Mouse (Mus musculus) central nervous system, embryonic 14 days (tissue): ENCODE measurements around the gene Gga3. TPM values are rescaled to one million over a fixed set of nuclear protein-coding genes. Genes with fewer than 3 reads are reported as not detected.

Source experiments
- polyA plus RNA-seq: library from polyadenylated mRNA; depleted of rRNA; stranded (reverse); fragments of >200 nt; gene quantifications from 2 replicates; pipeline ENCODE4 v1.2.3, GENCODE M21; 2012; rRNA removed

Gga3 gene
- polyA plus RNA-seq = 48.1 and 53.0 TPM in 2 replicates

DNA sequence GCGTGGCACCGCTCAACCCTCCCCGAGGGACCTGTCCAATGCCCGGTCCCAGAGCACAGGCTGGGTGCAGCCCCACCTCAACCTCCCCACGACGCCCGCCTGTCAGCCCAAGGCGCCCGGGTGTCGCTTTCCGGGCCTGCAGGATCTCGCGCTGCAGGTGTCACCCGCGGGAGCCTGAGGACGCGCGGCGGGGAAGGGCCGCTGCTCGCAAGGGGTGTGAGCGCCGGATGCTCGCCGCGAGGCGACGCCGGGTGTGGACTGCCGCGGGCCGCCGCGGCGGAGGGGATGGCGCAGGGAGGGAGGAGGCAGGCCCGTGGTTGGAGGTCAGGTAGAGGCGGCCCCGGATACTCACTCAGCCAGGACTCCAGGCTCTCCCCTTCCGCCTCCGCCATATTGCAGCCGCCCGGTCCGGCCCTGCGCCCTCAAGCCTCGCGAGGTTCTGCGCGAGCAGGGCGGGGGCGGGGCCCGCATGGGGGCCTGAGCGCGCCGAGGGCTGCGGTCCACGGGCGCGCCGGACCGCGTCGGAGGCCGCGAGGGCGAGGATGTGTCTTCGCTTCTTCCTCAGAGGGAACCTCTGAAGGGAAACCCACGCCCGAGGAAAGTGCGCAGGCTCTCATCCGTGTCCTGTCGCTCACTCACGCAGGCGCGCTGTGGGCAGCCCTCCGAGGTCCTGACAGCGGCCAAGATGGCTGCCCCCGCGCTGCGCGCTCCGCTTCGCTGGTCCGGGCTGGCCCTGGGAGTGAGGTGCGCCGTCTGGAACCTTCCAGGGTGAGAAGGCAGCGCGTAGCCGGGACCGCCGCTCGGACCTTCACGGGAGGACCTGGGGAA, at the start of gene Gga3, which contains the start of gene Mrps7:
Gene Gga3 (minus strand): TSS at position 576 of the 828 bp plus-strand sequence.
Gene Mrps7 (plus strand): TSS at position 450 of the 828 bp plus-strand sequence.

DNA sequence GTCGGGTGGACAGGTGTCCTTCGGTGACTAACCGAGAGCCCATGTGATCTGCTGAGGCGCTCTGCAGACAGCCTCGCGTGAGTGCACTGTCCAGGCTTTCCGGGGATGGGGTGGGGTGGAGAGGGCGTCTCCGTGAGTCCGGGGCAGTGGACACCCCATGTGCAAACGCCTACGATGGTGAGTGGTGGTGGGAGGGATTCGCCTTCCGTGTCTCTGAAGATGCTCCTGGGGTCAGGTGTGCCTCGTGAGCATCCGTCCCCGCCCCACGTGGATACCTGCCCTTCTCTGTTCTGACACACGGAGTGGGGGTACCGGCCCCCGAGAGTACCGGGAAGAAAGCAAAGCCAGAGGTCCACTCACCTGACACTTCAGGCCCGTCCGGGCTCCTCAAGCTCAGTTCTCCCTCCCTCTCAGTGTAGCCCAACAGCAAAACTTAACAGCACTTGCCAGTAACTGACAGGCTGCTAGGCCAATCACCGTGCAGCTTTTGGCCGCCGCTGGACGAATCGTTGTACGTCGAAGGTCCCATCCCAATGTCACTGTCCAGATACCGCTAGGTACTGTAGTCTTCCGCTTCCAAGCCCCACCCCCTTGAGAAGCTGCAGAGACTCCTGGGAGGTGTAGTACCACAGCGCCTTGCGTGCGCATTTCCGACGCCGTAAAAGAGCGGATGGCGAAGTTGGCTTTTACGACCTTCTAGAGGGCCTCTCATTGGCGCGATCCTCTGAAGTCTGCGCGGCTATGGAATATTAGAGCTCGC, 24.0 kb upstream of the Gga3 start, which contains the start of gene Slc25a19:
Gene Slc25a19 (minus strand): TSS at position 591 of the 760 bp plus-strand sequence.

DNA sequence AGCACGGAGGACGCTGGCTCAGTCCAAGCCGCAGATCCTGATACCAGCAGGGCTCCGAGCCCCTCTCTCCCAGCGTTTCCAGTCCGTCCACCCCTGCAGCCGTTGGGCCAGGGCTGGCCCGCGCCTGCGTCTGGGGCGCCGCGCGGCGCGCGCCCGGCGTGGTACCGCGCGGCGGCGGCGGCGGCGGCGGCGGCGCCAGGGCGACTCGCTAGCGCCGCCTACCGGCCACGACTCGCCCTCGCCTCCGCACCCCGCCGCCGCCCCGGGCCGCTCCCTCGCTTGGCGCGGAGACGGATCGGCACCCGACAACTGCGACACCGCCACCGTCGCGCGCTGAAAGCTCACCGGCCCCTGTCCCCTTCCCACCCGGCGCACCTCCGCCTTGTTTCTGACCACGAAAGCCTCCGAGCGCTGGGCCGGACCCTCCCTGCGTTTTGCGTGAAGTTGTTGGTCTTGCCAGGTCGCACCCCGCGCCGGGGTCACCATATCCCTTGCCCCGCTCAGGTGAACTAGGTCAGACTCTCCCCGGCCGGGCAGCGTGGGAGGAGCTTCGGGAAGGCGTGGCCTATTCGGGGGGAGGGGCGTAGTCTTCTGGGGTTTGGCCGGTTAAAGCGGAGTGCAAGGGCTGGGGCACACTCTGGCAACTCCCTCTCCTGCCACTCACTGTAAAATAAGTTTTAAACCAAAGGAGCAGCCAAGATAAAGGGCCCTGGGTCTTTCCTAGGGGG, 8.7 kb upstream of the Gga3 start, which contains the start of gene Mif4gd:
Gene Mif4gd (minus strand): TSS at position 560 of the 728 bp plus-strand sequence.

DNA sequence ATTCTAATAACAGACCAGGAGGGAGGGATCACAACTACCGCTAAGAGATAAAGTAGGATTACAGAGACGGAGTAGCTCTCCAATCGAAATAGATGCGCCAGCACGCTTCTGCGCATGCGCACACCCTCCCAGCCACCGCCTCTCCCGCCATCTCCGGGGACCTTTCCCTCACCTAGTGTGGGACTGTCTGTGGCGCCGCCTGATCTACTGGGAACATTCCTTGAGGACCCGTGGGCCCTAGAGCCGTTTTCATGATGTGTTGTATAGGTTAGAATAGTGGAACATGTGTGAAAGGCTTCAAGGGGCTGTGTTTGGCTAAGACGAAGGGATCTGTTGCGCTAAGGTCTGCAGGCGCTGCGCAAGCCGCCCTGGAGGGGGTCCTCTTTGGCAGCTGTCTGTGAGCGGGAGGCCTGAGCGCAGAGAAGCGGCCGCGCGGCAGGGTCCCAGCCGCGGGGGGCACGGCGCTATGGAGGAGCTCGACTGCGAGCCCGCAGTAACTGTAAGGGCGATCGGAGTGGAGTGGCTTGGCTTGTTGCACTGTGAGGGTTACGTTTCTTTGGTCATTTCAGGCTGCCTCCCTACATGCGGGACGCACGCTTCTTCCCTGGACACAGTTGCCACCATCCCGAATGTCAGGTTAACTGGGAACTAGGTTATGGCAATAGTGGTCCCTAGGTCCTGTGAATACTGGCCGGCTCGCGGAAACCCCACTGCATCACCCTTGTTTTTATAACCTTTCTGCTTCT, 39.6 kb downstream of the Gga3 start, which contains the start of gene Nup85:
Gene Nup85 (plus strand): TSS at position 371 of the 746 bp plus-strand sequence.

DNA sequence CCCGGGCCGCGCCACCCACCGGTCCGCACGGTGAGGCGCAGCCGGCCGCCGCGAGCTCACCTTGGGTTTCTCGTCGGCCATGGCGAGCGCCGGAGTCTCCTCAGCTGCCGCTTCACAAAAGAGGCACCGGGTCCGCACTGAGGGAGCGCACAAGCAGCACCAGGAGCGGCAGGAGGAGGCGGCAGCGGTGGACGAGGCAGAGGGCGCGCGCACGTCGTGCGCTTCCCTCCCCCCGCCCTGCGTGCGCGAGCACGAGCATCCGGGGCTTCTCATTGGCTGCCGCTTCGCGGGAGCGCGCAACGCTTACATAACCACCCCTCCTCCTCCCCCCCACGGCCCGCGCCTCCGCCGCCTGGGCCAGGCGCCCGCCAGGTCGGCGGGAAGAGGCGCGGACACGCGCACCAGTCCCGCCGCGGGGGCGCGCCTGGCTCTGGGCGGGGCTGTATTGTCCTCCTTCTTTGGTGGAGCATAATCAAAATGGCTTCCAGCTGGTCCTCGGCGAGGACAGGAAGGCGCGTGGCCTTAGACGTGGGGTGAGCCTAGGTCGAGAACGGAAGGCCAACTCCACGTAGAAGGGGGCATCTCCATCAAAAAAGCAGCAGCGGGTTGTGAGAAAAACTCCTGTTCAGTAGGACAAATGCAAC, 67.7 kb downstream of the Gga3 start, which contains the start of gene Sumo2:
Gene Sumo2 (minus strand): TSS at position 239 of the 644 bp plus-strand sequence.

Other genes starting within 250 kb of the Gga3 start
- 45.1 and 49.4 TPM in 2 replicates for gene Hid1, start 236.3 kb downstream of the Gga3 start, polyA plus RNA-seq
- gene Cdr2l, start 222.1 kb downstream of the Gga3 start, polyA plus RNA-seq = 34.8 and 35.1 TPM in 2 replicates
- 134 and 152 TPM in 2 replicates for gene Mrpl58, start 200.3 kb downstream of the Gga3 start, polyA plus RNA-seq
- gene Atp5h, start 184.1 kb downstream of the Gga3 start, polyA plus RNA-seq = 497 and 500 TPM in 2 replicates
- gene Kctd2, start 183.9 kb downstream of the Gga3 start, polyA plus RNA-seq = 51.5 and 51.6 TPM in 2 replicates
- gene Trim80, start 163.5 kb downstream of the Gga3 start, polyA plus RNA-seq = 0.04 and 0.06 TPM in 2 replicates
- gene Slc16a5, start 141.6 kb downstream of the Gga3 start, polyA plus RNA-seq = 0.18 TPM in 1 of 2 replicates, not detected in the other
- gene Armc7, start 128.4 kb downstream of the Gga3 start, polyA plus RNA-seq = 11.7 and 12.9 TPM in 2 replicates
- gene Nt5c, start 112.2 kb downstream of the Gga3 start, polyA plus RNA-seq = 80.7 and 82.5 TPM in 2 replicates
- 1,013 and 1,226 TPM in 2 replicates for gene Jpt1, start 89.7 kb downstream of the Gga3 start, polyA plus RNA-seq
- 662 and 802 TPM in 2 replicates for gene Sumo2, start 67.8 kb downstream of the Gga3 start, polyA plus RNA-seq
- gene Nup85, start 39.6 kb downstream of the Gga3 start, polyA plus RNA-seq = 151 and 152 TPM in 2 replicates
- 39.4 and 39.7 TPM in 2 replicates for gene Mrps7, start 126 bp downstream of the Gga3 start, polyA plus RNA-seq
- gene Mif4gd, start 8.9 kb upstream of the Gga3 start, polyA plus RNA-seq = 19.2 and 23.0 TPM in 2 replicates
- 53.5 and 57.1 TPM in 2 replicates for gene Slc25a19, start 24.2 kb upstream of the Gga3 start, polyA plus RNA-seq
- gene Grb2, start 104.5 kb upstream of the Gga3 start, polyA plus RNA-seq = 111 and 113 TPM in 2 replicates
- 51.0 and 52.8 TPM in 2 replicates for gene Tmem94, start 161.4 kb upstream of the Gga3 start, polyA plus RNA-seq
- gene Caskin2, start 209.6 kb upstream of the Gga3 start, polyA plus RNA-seq = 20.5 and 22.6 TPM in 2 replicates
- gene Tsen54, start 210.7 kb upstream of the Gga3 start, polyA plus RNA-seq = 29.6 and 32.5 TPM in 2 replicates
- gene Llgl2, start 220.0 kb upstream of the Gga3 start, polyA plus RNA-seq = 2.4 and 3.4 TPM in 2 replicates